Mouse (Mus musculus): ENCODE measurements around the gene Mxd4. TPM values are rescaled to one million over a fixed set of nuclear protein-coding genes. Genes with fewer than 3 reads are reported as not detected.

The Mxd4 gene
- polyA plus RNA-seq, 1 experiment from 2014 or later = 50.9 TPM

- H3K27ac ChIP-seq (ENCODE audit: low read length) = no peak overlapping the region
- H3K9ac ChIP-seq (replicated peaks; ENCODE audit: low read length) = no peak overlapping the region
- no peak overlapping the region for H3K4me2 ChIP-seq (replicated peaks; ENCODE audit: low read depth, low read length)
- 98% methylated on average over 2 of the region's 2 CpGs for WGBS
- H3K9me3 ChIP-seq (ENCODE audit: low read length) = no peaks in the 10 kb centered on the region
- H3K4me3 ChIP-seq (ENCODE audit: low read length) = no peak overlapping the region
- peaks cover 55% of the 10 kb centered on the region for H3K36me3 ChIP-seq (ENCODE audit: insufficient read depth, low read length)
- ATAC-seq (ENCODE audit: low FRiP score, low TSS enrichment) = no peak
- no peaks in the 10 kb centered on the region for H3K4me1 ChIP-seq (ENCODE audit: insufficient read depth, low read length)
- H3K27me3 ChIP-seq (ENCODE audit: insufficient read depth, low read length) = no peaks in the 10 kb centered on the region
Observed at GRCm38 (mm10) chr5:34177091-34177490, 10.4 kb downstream of the Mxd4 start.

GRCm38 (mm10) chr5:34176691-34177090 is 10.8 kb downstream of the Mxd4 start:
- Histone ChIP-seq H3K9ac (replicated peaks; ENCODE audit: low read length) (no peak overlapping the region), H3K4me1 (ENCODE audit: insufficient read depth, low read length) (peaks cover 2% of the 10 kb centered on the region), H3K4me3 (ENCODE audit: low read length) (no peak overlapping the region), H3K36me3 (ENCODE audit: insufficient read depth, low read length) (peaks cover 55% of the 10 kb centered on the region), H3K27me3 (ENCODE audit: insufficient read depth, low read length) (no peaks in the 10 kb centered on the region), H3K4me2 (replicated peaks; ENCODE audit: low read depth, low read length) (no peak overlapping the region), H3K9me3 (ENCODE audit: low read length) (no peaks in the 10 kb centered on the region), H3K27ac (ENCODE audit: low read length) (no peak overlapping the region)
- 86% methylated on average over 10 of the region's 10 CpGs for WGBS
- no peak for ATAC-seq (ENCODE audit: low FRiP score, low TSS enrichment)

GRCm38 (mm10) chr5:34175403-34175694 is 12.2 kb downstream of the Mxd4 start:
- Histone ChIP-seq H3K4me2 (replicated peaks; ENCODE audit: low read depth, low read length) (no peak overlapping the region), H3K36me3 (ENCODE audit: insufficient read depth, low read length) (peaks cover 53% of the 10 kb centered on the region), H3K9me3 (ENCODE audit: low read length) (no peaks in the 10 kb centered on the region), H3K27ac (ENCODE audit: low read length) (no peak overlapping the region), H3K4me1 (ENCODE audit: insufficient read depth, low read length) (peaks cover 12% of the 10 kb centered on the region), H3K4me3 (ENCODE audit: low read length) (no peak overlapping the region), H3K9ac (replicated peaks; ENCODE audit: low read length) (no peak overlapping the region), H3K27me3 (ENCODE audit: insufficient read depth, low read length) (no peaks in the 10 kb centered on the region)
- WGBS = 32% methylated on average over 5 of the region's 5 CpGs
- no peak for ATAC-seq (ENCODE audit: low FRiP score, low TSS enrichment)

GRCm38 (mm10) chr5:34174550-34175402 is 12.7 kb downstream of the Mxd4 start:
- H3K27ac ChIP-seq (ENCODE audit: low read length) = no peak overlapping the region
- H3K4me1 ChIP-seq (ENCODE audit: insufficient read depth, low read length) = peaks cover 17% of the 10 kb centered on the region
- H3K4me3 ChIP-seq (ENCODE audit: low read length) = no peak overlapping the region
- peaks cover 47% of the 10 kb centered on the region for H3K36me3 ChIP-seq (ENCODE audit: insufficient read depth, low read length)
- H3K9me3 ChIP-seq (ENCODE audit: low read length) = no peaks in the 10 kb centered on the region
- H3K4me2 ChIP-seq (replicated peaks; ENCODE audit: low read depth, low read length) = no peak overlapping the region
- no peak for ATAC-seq (ENCODE audit: low FRiP score, low TSS enrichment)
- H3K9ac ChIP-seq (replicated peaks; ENCODE audit: low read length) = no peak overlapping the region
- 72% methylated on average over 5 of the region's 5 CpGs for WGBS
- no peaks in the 10 kb centered on the region for H3K27me3 ChIP-seq (ENCODE audit: insufficient read depth, low read length)

- Histone ChIP-seq H3K9me3 (ENCODE audit: low read length) (no peaks in the 10 kb centered on the region), H3K4me2 (replicated peaks; ENCODE audit: low read depth, low read length) (no peak overlapping the region), H3K4me1 (ENCODE audit: insufficient read depth, low read length) (peaks cover 20% of the 10 kb centered on the region), H3K36me3 (ENCODE audit: insufficient read depth, low read length) (peaks cover 41% of the 10 kb centered on the region), H3K9ac (replicated peaks; ENCODE audit: low read length) (no peak overlapping the region), H3K27me3 (ENCODE audit: insufficient read depth, low read length) (no peaks in the 10 kb centered on the region), H3K4me3 (ENCODE audit: low read length) (no peak overlapping the region), H3K27ac (ENCODE audit: low read length) (no peak overlapping the region)
- 80% methylated on average over 2 of the region's 2 CpGs for WGBS
- no peak for ATAC-seq (ENCODE audit: low FRiP score, low TSS enrichment)
Observed at GRCm38 (mm10) chr5:34174021-34174420, 13.5 kb downstream of the Mxd4 start.

- no peak for ATAC-seq (ENCODE audit: low FRiP score, low TSS enrichment)
- H3K4me3 ChIP-seq (ENCODE audit: low read length) = no peak overlapping the region
- no peaks in the 10 kb centered on the region for H3K27me3 ChIP-seq (ENCODE audit: insufficient read depth, low read length)
- WGBS = 41% methylated on average over 4 of the region's 4 CpGs
- no peaks in the 10 kb centered on the region for H3K9me3 ChIP-seq (ENCODE audit: low read length)
- H3K9ac ChIP-seq (replicated peaks; ENCODE audit: low read length) = 0 out of 2 replicates have a peak overlapping the region, but pooled peaks have one; percentile 48
- peaks cover 12% of the 10 kb centered on the region for H3K36me3 ChIP-seq (ENCODE audit: insufficient read depth, low read length)
- H3K4me1 ChIP-seq (ENCODE audit: insufficient read depth, low read length) = peaks cover 29% of the 10 kb centered on the region
- 0 out of 2 replicates have a peak overlapping the region, but pooled peaks have one; percentile 17 for H3K4me2 ChIP-seq (replicated peaks; ENCODE audit: low read depth, low read length)
- H3K27ac ChIP-seq (ENCODE audit: low read length) = peak overlapping the region; percentile 98
Observed at GRCm38 (mm10) chr5:34170726-34171125, 16.8 kb downstream of the Mxd4 start.

- H3K9me3 ChIP-seq (ENCODE audit: low read length) = no peaks in the 10 kb centered on the region
- peak overlapping the region; percentile 68 for H3K9ac ChIP-seq (replicated peaks; ENCODE audit: low read length)
- H3K4me1 ChIP-seq (ENCODE audit: insufficient read depth, low read length) = peaks cover 29% of the 10 kb centered on the region
- ATAC-seq (ENCODE audit: low FRiP score, low TSS enrichment) = no peak
- H3K4me3 ChIP-seq (ENCODE audit: low read length) = peak overlapping the region; percentile 90
- H3K27me3 ChIP-seq (ENCODE audit: insufficient read depth, low read length) = no peaks in the 10 kb centered on the region
- H3K36me3 ChIP-seq (ENCODE audit: insufficient read depth, low read length) = peaks cover 10% of the 10 kb centered on the region
- peak overlapping the region; percentile 65 for H3K4me2 ChIP-seq (replicated peaks; ENCODE audit: low read depth, low read length)
- peak overlapping the region; percentile 98 for H3K27ac ChIP-seq (ENCODE audit: low read length)
- WGBS = 79% methylated on average over 3 of the region's 3 CpGs
Observed at GRCm38 (mm10) chr5:34169954-34170353, 17.6 kb downstream of the Mxd4 start.

GRCm38 (mm10) chr5:34168950-34169891 is 18.3 kb downstream of the Mxd4 start, which contains the start of the genes Poln and Haus3:
Gene Poln (minus strand): TSS chr5:34169448.
Gene Haus3 (minus strand): TSS chr5:34169527.
- ATAC-seq (ENCODE audit: low FRiP score, low TSS enrichment) = peak; percentile 100
- Histone ChIP-seq H3K4me3 (ENCODE audit: low read length) (peak within 1 kb of the TSS; percentile 90), H3K36me3 (ENCODE audit: insufficient read depth, low read length) (peaks cover 9% of the 10 kb centered on the region), H3K27me3 (ENCODE audit: insufficient read depth, low read length) (no peaks in the 10 kb centered on the region), H3K27ac (ENCODE audit: low read length) (peak within 1 kb of the TSS; percentile 98), H3K4me1 (ENCODE audit: insufficient read depth, low read length) (peaks cover 29% of the 10 kb centered on the region), H3K4me2 (replicated peaks; ENCODE audit: low read depth, low read length) (peak within 1 kb of the TSS; percentile 70), H3K9ac (replicated peaks; ENCODE audit: low read length) (peak within 1 kb of the TSS; percentile 92), H3K9me3 (ENCODE audit: low read length) (no peaks in the 10 kb centered on the region)
- WGBS = under 1% methylated on average over 57 of the region's 57 CpGs

- 81% methylated on average over 4 of the region's 4 CpGs for WGBS
- Histone ChIP-seq H3K4me2 (replicated peaks; ENCODE audit: low read depth, low read length) (peak overlapping the region; percentile 35; the same call in 1 of the 2 replicates), H3K9ac (replicated peaks; ENCODE audit: low read length) (no peak overlapping the region), H3K36me3 (ENCODE audit: insufficient read depth, low read length) (peaks cover 4% of the 10 kb centered on the region), H3K4me1 (ENCODE audit: insufficient read depth, low read length) (peaks cover 29% of the 10 kb centered on the region), H3K27me3 (ENCODE audit: insufficient read depth, low read length) (no peaks in the 10 kb centered on the region), H3K9me3 (ENCODE audit: low read length) (no peaks in the 10 kb centered on the region), H3K27ac (ENCODE audit: low read length) (no peak overlapping the region), H3K4me3 (ENCODE audit: low read length) (no peak overlapping the region)
- ATAC-seq (ENCODE audit: low FRiP score, low TSS enrichment) = no peak
Observed at GRCm38 (mm10) chr5:34167857-34168256, 19.7 kb downstream of the Mxd4 start.
